8 mouse cellular contexts compared by ENCODE assay signal in genomic region chr1:172046938-172047337, GRCm38 (mm10). TPM values are rescaled to one million over a fixed set of nuclear protein-coding genes. Genes with fewer than 3 reads are reported as not detected.
DNase-seq lines count a peak whose midpoint lies in the region; ATAC-seq lines count a peak whose summit lies in the region.

No protein-coding gene starts in this region.

- peak; percentile 42; the same call in 1 of the 2 replicates for ATAC-seq in limb, embryonic 13.5 days (ENCODE audit: low FRiP score, low read depth)

- H3K9ac ChIP-seq in limb, embryonic 13.5 days, result no peak overlapping the region

- no peak overlapping the region for H3K4me2 ChIP-seq in limb, embryonic 13.5 days (replicated peaks)

- no peak overlapping the region for H3K4me3 ChIP-seq in limb, embryonic 13.5 days

- DNase-seq in A20 (ENCODE audit: low read depth, low spot score), result peak; percentile 88
- DNase-seq in Muller cell, postnatal 12 days (ENCODE audit: inconsistent ontology term), result peak; percentile 80
- peak; percentile 90 to 93 for DNase-seq in cerebellum, postnatal 10 days
- peak; percentile 64 to 67 for DNase-seq in frontal cortex, postnatal 36 days (ENCODE audit: low spot score in 2 of 2)
- DNase-seq in induced T-regulatory cell, adult 2 months (ENCODE audit: low read depth), result peak; percentile 89
- peak; percentile 48 to 71 for DNase-seq in natural killer cell, adult 2 months (ENCODE audit: low spot score in 2 of 2)
- DNase-seq in thymus, adult 18-20 months, result peak; percentile 35 to 43

- H3K36me3 ChIP-seq in limb, embryonic 13.5 days, result no peaks in the 10 kb centered on the region

- peaks cover 22% of the 10 kb centered on the region for H3K4me1 ChIP-seq in limb, embryonic 13.5 days

- WGBS in limb, embryonic 13.5 days, result 13% methylated on average over 5 of the region's 5 CpGs

- H3K27me3 ChIP-seq in limb, embryonic 13.5 days, result peaks cover 28% of the 10 kb centered on the region

- H3K9me3 ChIP-seq in limb, embryonic 13.5 days, result no peaks in the 10 kb centered on the region

- no peak overlapping the region for H3K27ac ChIP-seq in limb, embryonic 13.5 days

RNA-seq across cellular contexts. Expression of gene Nhlh1, which starts 10.4 kb away (rescaled TPM):
- not detected in 2 replicates for polyA plus RNA-seq in limb, embryonic 13.5 days (2015; fragmentation: Nextera tagmentation; extraction: Ambion mirVana)

RNA-seq across cellular contexts. Expression of gene Vangl2, which starts 18.7 kb away (rescaled TPM):
- 20.7 and 20.8 TPM in 2 replicates for polyA plus RNA-seq in limb, embryonic 13.5 days (2015; fragmentation: Nextera tagmentation; extraction: Ambion mirVana)

RNA-seq across cellular contexts. Expression of gene Copa, which starts 35.4 kb away (rescaled TPM):
- 247 and 281 TPM in 2 replicates for polyA plus RNA-seq in limb, embryonic 13.5 days (2015; fragmentation: Nextera tagmentation; extraction: Ambion mirVana)

RNA-seq across cellular contexts. Expression of gene Ncstn, which starts 35.7 kb away (rescaled TPM):
- 102 and 107 TPM in 2 replicates for polyA plus RNA-seq in limb, embryonic 13.5 days (2015; fragmentation: Nextera tagmentation; extraction: Ambion mirVana)

Comparison
In these comparisons a context has a peak if more than half of its experiments do, and no peak if none do; other contexts are left out.
1. DNase-seq: peak in every context shown above with its lines; median percentile 92 in cerebellum, postnatal 10 days; 89 in induced T-regulatory cell, adult 2 months; 88 in A20; 80 in Muller cell, postnatal 12 days; 66 in frontal cortex, postnatal 36 days; 60 in natural killer cell, adult 2 months; 39 in thymus, adult 18-20 months.